Mouse (Mus musculus) thymus, adult 2 months (tissue): Measurements from ENCODE around the gene Tmem131.

ENCODE experiments used
- CTCF ChIP-seq: fragments of 200-500 bp; IDR thresholded peaks from 2 replicates; pipeline ENCODE4 v1.5.1; 2012; ENCODE audit warnings: mild to moderate bottlenecking, control low read depth, low read length, moderate library complexity, borderline replicate concordance; ENCODE audit not compliant: control insufficient read depth, poor library complexity, insufficient read depth; ENCODE audit errors: extremely low read depth
- POLR2A ChIP-seq: fragments of 200-500 bp; IDR thresholded peaks from 2 replicates; pipeline ENCODE4 v1.6.1; 2012; ENCODE audit warnings: mild to moderate bottlenecking, low read length, control low read depth, moderate library complexity; ENCODE audit not compliant: control insufficient read depth, poor library complexity, insufficient read depth; ENCODE audit errors: extremely low read depth

DNA sequence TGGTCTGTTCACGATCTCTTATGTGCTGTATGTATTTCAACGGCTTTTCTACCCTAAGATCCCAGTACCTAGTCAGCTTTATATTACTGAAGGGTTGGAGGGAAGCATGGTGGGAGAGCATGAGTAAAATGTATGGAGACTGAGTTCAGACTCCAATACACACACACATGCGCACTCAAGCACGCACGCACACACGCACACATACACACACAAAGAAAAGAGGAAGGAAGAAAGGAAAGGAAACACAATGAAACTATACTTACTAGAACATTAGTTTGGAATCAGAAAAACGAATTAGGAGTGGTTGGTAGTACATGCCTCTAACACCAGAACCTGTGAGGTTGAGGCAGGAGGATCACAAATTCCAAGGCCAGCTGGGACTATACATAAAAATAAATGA is 29.7 kb downstream of the Tmem131 start:
- TF ChIP-seq POLR2A (no peak), CTCF (no peak)
